Mouse (Mus musculus): ENCODE results near the gene Prpf8.
"Not testable (repeated sequence)": the region's sequence is repeated elsewhere in the genome, so short reads cannot be mapped to it uniquely, and the experiment has no call there.

Gene Prpf8

GRCm38 (mm10) chr11:75533314-75534015 lies 46.8 kb downstream of the Prpf8 start:
- no peak for DNase-seq (ENCODE audit: low spot score in 2 of 2)

GRCm38 (mm10) chr11:75534286-75535033 lies 47.8 kb downstream of the Prpf8 start:
- DNase-seq (ENCODE audit: low spot score in 2 of 2): no peak

GRCm38 (mm10) chr11:75535106-75535795 lies 48.6 kb downstream of the Prpf8 start:
- no peak for DNase-seq (ENCODE audit: low spot score in 2 of 2)

GRCm38 (mm10) chr11:75536255-75537024 lies 49.8 kb downstream of the Prpf8 start:
- no peak for DNase-seq (ENCODE audit: low spot score in 2 of 2)

GRCm38 (mm10) chr11:75537025-75537414 lies 50.4 kb downstream of the Prpf8 start:
- no peak for DNase-seq (ENCODE audit: low spot score in 2 of 2)

- no peak for DNase-seq (ENCODE audit: low spot score in 2 of 2)
Observed at GRCm38 (mm10) chr11:75537491-75538183, 51.0 kb downstream of the Prpf8 start.

- no peak for DNase-seq (ENCODE audit: low spot score in 2 of 2)
Observed at GRCm38 (mm10) chr11:75538184-75538969, 51.8 kb downstream of the Prpf8 start.

- DNase-seq (ENCODE audit: low spot score in 2 of 2): no peak
Observed at GRCm38 (mm10) chr11:75538970-75539299, 52.3 kb downstream of the Prpf8 start.

- no peak for DNase-seq (ENCODE audit: low spot score in 2 of 2)
Observed at GRCm38 (mm10) chr11:75540209-75540608, 53.6 kb downstream of the Prpf8 start.

GRCm38 (mm10) chr11:75540710-75541581 lies 54.3 kb downstream of the Prpf8 start:
- DNase-seq (ENCODE audit: low spot score in 2 of 2): no peak

- no peak for DNase-seq (ENCODE audit: low spot score in 2 of 2)
Observed at GRCm38 (mm10) chr11:75544713-75545112, 58.1 kb downstream of the Prpf8 start.

- DNase-seq (ENCODE audit: low spot score in 2 of 2): no peak
Observed at GRCm38 (mm10) chr11:75546057-75546456, 59.4 kb downstream of the Prpf8 start.

GRCm38 (mm10) chr11:75549658-75550111 lies 63.1 kb downstream of the Prpf8 start:
- no peak for DNase-seq (ENCODE audit: low spot score in 2 of 2)

- no peak for DNase-seq (ENCODE audit: low spot score in 2 of 2)
Observed at GRCm38 (mm10) chr11:75550200-75550946, 63.8 kb downstream of the Prpf8 start.

- no peak for DNase-seq (ENCODE audit: low spot score in 2 of 2)
Observed at GRCm38 (mm10) chr11:75551321-75551720, 64.7 kb downstream of the Prpf8 start.

GRCm38 (mm10) chr11:75551961-75552441 lies 65.4 kb downstream of the Prpf8 start:
- DNase-seq (ENCODE audit: low spot score in 2 of 2): no peak

- DNase-seq (ENCODE audit: low spot score in 2 of 2): no peak
Observed at GRCm38 (mm10) chr11:75552906-75553482, 66.4 kb downstream of the Prpf8 start.

GRCm38 (mm10) chr11:75556006-75556405 lies 69.4 kb downstream of the Prpf8 start:
- DNase-seq (ENCODE audit: low spot score in 2 of 2): not testable (repeated sequence)

Measured in spleen, postnatal 4 days (tissue).